Mouse (Mus musculus) embryo, embryonic 10 days (tissue): Measurements from ENCODE around the gene Smpd2.

Experiments used
- DNase-seq: peaks from one replicate; pipeline ENCODE4 v3.0.0-alpha.2; 2015; ENCODE audit warnings: low spot score

The Smpd2 gene

GRCm38 (mm10) chr10:41450780-41451522, 39.2 kb downstream of the Smpd2 start:
- no peak for DNase-seq

- DNase-seq: peak; percentile 89
Measured at GRCm38 (mm10) chr10:41450137-41450670, 40.0 kb downstream of the Smpd2 start, which contains the start of gene Zbtb24. Gene Zbtb24, plus strand, starts transcription at chr10:41450383.

- peak; percentile 50 for DNase-seq
Measured at GRCm38 (mm10) chr10:41449684-41450083, 40.5 kb downstream of the Smpd2 start.

GRCm38 (mm10) chr10:41448216-41448615, 42.0 kb downstream of the Smpd2 start:
- no peak for DNase-seq
